Mouse (Mus musculus) testis, adult 2 months (tissue): ENCODE measurements at regions not wholly inside any gene's neighbourhood (a gene's known extent, or its start where the extent isn't known, plus 50 kb on each side); places are given as distances from the start of the nearest gene placed in this dataset.

Experiments
- H3K27ac ChIP-seq: fragments of 200-500 bp; 2 replicates; pipeline ENCODE4 v1.5.1; 2012; ENCODE audit warnings: low read depth, low read length; ENCODE audit not compliant: control insufficient read depth, insufficient read depth
- H3K27me3 ChIP-seq: fragments of 200-500 bp; 2 replicates; pipeline ENCODE4 v1.6.1; 2012; ENCODE audit warnings: mild to moderate bottlenecking, low read length, moderate library complexity; ENCODE audit not compliant: control insufficient read depth, insufficient read depth
- H3K36me3 ChIP-seq: fragments of 200-500 bp; 2 replicates; pipeline ENCODE4 v1.6.1; 2012; ENCODE audit warnings: mild to moderate bottlenecking, low read length; ENCODE audit not compliant: control insufficient read depth, insufficient read depth
- H3K4me1 ChIP-seq: fragments of 200-500 bp; 2 replicates; pipeline ENCODE4 v1.6.1; 2012; ENCODE audit warnings: low read length; ENCODE audit not compliant: control insufficient read depth, insufficient read depth
- H3K4me3 ChIP-seq: fragments of 200-500 bp; 2 replicates; pipeline ENCODE4 v1.5.1; 2012; ENCODE audit warnings: low read depth, mild to moderate bottlenecking, low read length, moderate library complexity, mixed read lengths; ENCODE audit not compliant: control insufficient read depth
- CTCF ChIP-seq: fragments of 200-500 bp; IDR thresholded peaks from 2 replicates; pipeline ENCODE4 v1.5.1; 2012; ENCODE audit warnings: low read depth, mild to moderate bottlenecking, inconsistent platforms, low read length, moderate library complexity; ENCODE audit not compliant: control insufficient read depth, insufficient read depth, insufficient replicate concordance
- POLR2A ChIP-seq: fragments of 200-500 bp; IDR thresholded peaks from 2 replicates; pipeline ENCODE4 v1.6.1; 2012; ENCODE audit warnings: low read depth, mild to moderate bottlenecking, inconsistent platforms, low read length, moderate library complexity; ENCODE audit not compliant: control insufficient read depth

DNA sequence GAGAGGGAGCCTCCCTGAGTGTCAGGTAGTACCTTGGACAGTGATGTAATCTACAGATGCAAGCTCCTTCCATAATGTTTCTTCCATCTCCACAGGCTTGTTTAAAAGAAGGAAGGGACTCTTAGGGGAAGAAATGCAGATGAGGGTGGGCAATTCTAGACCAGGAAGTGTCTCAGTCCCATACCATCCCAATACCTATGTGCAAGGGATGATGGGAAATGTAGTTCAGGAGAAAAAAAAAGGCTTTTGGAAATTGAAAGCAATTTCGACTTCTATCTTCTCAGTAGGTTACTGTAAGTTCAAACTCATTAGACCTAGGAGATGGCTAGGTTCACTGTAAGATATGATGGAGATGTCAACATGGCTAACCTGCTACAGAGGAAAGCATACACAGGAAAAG lies 68.3 kb downstream of the Cd83 start:
- Histone ChIP-seq H3K27ac (no peak overlapping the region), H3K4me3 (no peak overlapping the region), H3K27me3 (no peaks in the 10 kb centered on the region), H3K36me3 (no peaks in the 10 kb centered on the region), H3K4me1 (no peaks in the 10 kb centered on the region)
- no peak for TF ChIP-seq POLR2A
- TF ChIP-seq CTCF: no peak

DNA sequence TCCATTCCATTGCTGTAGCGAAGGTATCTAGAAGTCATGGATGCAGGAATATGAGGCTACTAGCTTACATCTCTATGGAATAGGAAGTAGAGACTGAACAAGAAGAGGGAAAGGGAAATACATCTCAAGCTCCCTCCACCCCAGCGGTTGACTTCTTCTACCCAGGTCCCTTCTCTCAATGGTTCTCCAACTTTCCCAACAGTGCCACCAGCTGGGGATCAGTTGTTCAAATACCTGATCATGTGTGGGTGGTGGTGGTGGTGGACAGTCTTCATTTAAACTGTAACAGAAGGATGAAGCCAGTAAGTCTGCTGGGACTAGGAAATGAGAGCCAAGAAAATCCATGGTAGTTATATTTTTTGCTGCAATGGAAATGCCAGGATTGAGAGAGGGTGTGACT lies 70.4 kb downstream of the Cd83 start:
- TF ChIP-seq POLR2A (no peak), CTCF (no peak)
- Histone ChIP-seq H3K4me1 (no peaks in the 10 kb centered on the region), H3K27me3 (no peaks in the 10 kb centered on the region), H3K36me3 (no peaks in the 10 kb centered on the region), H3K27ac (no peak overlapping the region), H3K4me3 (no peak overlapping the region)

DNA sequence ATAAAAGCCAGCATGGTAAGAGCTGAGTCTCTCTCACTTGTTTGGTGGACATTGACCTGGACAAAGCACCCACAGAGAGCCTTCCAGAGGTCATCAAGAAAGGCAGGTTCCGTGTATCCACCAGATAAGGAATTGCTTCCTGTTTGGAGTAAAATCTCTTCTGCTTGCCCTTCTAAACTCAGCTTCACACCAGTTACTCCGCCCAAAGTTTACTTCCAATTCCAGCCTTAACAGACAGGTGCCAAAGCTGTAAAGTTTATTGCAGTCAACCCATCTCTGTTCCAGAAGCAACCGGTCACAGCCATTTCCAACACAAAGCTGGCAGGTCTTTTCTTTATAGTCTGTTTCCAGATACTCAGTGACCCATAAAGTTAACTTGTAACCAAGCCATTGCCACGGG lies 76.4 kb downstream of the Cd83 start:
- TF ChIP-seq POLR2A (no peak), CTCF (no peak)
- peaks cover 8% of the 10 kb centered on the region for H3K4me1 ChIP-seq

DNA sequence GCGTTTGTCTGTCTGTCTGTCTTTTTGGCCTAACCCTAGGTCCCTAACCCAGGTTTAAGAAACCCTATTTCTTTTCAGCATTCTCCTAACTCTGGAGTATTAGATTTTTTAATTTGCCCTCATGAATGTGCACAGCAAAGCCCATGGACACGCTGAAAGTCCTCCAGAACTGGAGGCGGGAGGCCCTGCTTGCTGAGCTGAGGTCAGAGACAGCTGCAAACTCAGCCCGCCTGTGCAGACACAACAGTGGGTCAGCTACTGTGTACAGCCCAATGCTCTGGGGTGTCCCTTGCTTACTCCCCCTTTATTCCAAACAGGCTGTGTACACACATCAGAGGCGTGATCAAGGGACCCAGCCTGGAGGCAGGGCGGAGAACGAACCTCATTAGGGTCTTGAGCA lies 76.8 kb downstream of the Cd83 start:
- Histone ChIP-seq H3K27me3 (no peaks in the 10 kb centered on the region), H3K4me3 (no peak overlapping the region), H3K27ac (no peak overlapping the region), H3K4me1 (peaks cover 8% of the 10 kb centered on the region), H3K36me3 (no peaks in the 10 kb centered on the region)
- TF ChIP-seq CTCF: no peak
- TF ChIP-seq POLR2A: no peak

More for the DNA sequence above, 76.4 kb downstream of the Cd83 start:
- H3K36me3 ChIP-seq: no peaks in the 10 kb centered on the region
- H3K4me3 ChIP-seq: no peak overlapping the region
- no peak overlapping the region for H3K27ac ChIP-seq
- no peaks in the 10 kb centered on the region for H3K27me3 ChIP-seq

DNA sequence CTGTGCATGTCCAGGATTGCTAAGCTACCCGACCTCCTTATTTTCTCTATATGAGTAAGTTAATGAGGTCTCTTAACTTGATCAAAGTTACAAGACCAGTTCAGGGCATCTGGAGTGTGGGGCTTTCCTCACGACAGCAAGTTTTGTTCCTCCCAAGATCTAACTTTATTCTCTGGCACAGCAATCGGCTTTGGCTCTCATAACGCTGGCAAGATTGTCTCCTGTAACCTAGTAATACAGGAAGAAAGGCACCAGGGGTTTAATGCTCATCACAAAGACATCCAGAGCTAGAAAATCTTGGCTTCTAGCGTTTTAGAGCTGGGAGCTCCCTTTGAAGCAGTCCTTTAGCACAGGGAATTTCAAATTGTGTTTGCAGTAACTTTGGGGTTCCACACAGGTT lies 77.5 kb downstream of the Cd83 start:
- TF ChIP-seq CTCF (no peak), POLR2A (no peak)
- no peaks in the 10 kb centered on the region for H3K36me3 ChIP-seq
- no peak overlapping the region for H3K27ac ChIP-seq
- peaks cover 8% of the 10 kb centered on the region for H3K4me1 ChIP-seq
- no peaks in the 10 kb centered on the region for H3K27me3 ChIP-seq
- no peak overlapping the region for H3K4me3 ChIP-seq

DNA sequence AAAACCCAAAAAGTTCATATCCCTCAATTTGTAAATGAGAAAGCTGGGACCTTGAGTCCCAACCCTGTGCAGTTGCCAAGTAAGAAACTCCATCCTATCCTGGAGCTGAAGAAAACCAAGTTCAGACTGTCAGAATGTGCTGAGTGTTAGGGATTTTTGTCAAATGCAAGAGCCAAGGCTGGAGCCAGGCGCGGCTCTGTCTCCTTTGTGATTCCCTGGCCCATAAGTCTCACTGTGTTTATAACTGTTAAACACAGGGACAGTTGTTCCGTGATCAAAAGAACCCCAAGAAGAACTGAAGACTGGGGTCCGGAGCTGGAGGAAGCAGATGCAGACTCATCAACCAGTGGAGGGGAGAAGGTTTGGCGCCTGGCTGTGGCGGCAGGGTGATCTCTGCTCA lies 78.0 kb downstream of the Cd83 start:
- no peaks in the 10 kb centered on the region for H3K27me3 ChIP-seq
- H3K4me1 ChIP-seq: peaks cover 8% of the 10 kb centered on the region
- no peaks in the 10 kb centered on the region for H3K36me3 ChIP-seq
- TF ChIP-seq CTCF (no peak), POLR2A (no peak)
- H3K27ac ChIP-seq: no peak overlapping the region
- H3K4me3 ChIP-seq: no peak overlapping the region

DNA sequence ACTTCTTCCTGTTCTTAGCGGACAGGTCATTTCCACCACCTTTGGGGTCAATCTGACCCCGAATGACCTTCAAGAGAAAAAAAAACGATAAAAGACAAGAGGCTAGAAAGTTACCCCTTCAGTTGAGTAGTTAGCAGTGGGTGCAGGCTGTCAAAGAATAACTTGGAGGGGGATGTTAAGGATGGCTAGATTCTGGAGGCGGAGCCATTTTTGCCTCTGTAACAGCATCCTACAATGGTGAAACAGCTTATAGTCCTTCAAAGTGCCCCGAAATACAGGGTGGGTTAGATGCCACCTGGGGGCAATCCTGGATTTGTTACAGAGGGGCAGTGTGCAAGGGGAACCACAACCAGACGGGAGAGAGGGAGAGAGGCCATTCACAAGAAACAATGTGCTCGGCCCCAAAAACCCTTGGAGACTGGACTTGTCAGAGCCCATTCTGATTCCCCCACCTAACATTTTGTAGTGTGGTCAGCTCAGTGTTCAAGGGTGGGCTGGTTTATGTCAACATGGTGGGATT lies 79.1 kb downstream of the Cd83 start:
- no peak overlapping the region for H3K27ac ChIP-seq
- H3K4me3 ChIP-seq: no peak overlapping the region
- TF ChIP-seq CTCF (no peak), POLR2A (no peak)
- no peaks in the 10 kb centered on the region for H3K36me3 ChIP-seq
- H3K4me1 ChIP-seq: peaks cover 8% of the 10 kb centered on the region
- no peaks in the 10 kb centered on the region for H3K27me3 ChIP-seq
